Mouse (Mus musculus): ENCODE results near the gene Khnyn.

DNA sequence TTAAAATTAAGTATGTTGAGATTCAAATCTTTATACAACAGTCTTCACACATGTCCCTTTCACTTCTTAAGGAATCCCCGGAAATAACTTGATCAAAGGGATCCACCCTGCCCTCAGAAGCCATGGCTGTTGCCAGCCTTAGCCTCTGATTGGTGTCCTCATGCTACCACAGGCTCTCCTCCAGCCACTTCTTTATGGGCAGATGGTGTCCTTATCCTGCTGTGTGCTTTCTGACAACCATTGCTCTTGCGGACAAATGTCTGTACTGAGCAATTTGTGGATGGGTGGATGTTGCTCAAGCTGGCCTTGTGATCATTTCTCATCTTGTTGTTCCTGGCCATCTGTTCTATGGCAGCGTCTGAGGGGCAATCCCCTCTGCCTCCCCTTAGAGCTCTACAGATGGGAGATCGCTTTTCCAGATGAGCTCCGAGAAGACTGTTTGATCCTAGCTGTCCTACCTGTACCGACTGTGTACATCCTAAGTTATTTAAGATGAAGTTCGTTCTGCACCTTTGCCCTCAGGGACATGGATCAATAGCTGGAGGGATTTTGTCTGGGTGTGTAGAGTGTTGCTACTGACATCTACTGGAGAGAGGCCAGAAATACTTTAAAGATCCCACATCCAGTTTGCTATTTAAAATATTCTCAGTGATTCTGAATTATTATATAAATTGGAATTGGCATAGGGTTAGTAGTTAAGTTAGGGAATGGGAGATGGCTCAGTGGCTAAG lies 55.5 kb downstream of the Khnyn start:
- TF ChIP-seq CTCF (IDR thresholded peaks at IDR 0.05; ENCODE audit: extremely low read depth, insufficient read length, insufficient replicate concordance, low read depth, low read length): no peak
- TF ChIP-seq POLR2A (IDR thresholded peaks at IDR 0.05; ENCODE audit: low read depth, low read length): no peak

All from small intestine, adult 2 months (tissue).